Mouse (Mus musculus) limb, embryonic 10.5 days (tissue): ENCODE measurements at regions not wholly inside any gene's neighbourhood (a gene's known extent, or its start where the extent isn't known, plus 50 kb on each side); places are given as distances from the start of the nearest gene placed in this dataset.
"Not testable (repeated sequence)": the region's sequence is repeated elsewhere in the genome, so short reads cannot be mapped to it uniquely, and the experiment has no call there.

ENCODE experiments used
- DNase-seq: peaks from one replicate; pipeline ENCODE4 v3.0.0-alpha.2; 2017; ENCODE audit warnings: low spot score
- H3K27ac ChIP-seq: fragments of 300-500 bp; sonication (generic); 2 replicates; pipeline ENCODE4 v1.5.1; 2016; ENCODE audit warnings: mild to moderate bottlenecking
- H3K27me3 ChIP-seq: fragments of 300-500 bp; sonication (generic); 2 replicates; pipeline ENCODE4 v1.6.1; 2016; ENCODE audit warnings: low read depth, mild to moderate bottlenecking; ENCODE audit not compliant: poor library complexity, severe bottlenecking
- H3K36me3 ChIP-seq: fragments of 300-500 bp; sonication (generic); 2 replicates; pipeline ENCODE4 v1.6.1; 2016; ENCODE audit warnings: mild to moderate bottlenecking, moderate library complexity
- H3K4me1 ChIP-seq: fragments of 300-500 bp; sonication (generic); 2 replicates; pipeline ENCODE4 v1.6.1; 2016
- H3K4me3 ChIP-seq: fragments of 300-500 bp; sonication (generic); 2 replicates; pipeline ENCODE4 v1.5.1; 2016; ENCODE audit warnings: mild to moderate bottlenecking, moderate library complexity
- H3K9me3 ChIP-seq: fragments of 300-500 bp; sonication (generic); replicated peaks from 2 replicates; pipeline ENCODE4 v1.6.1; 2016; ENCODE audit warnings: mild to moderate bottlenecking
- WGBS: fragments of 180-500 bp; shearing (Covaris S2); methylation state at CpG from one replicate; pipeline ENCODE4 v1.1.7; 2016; 5-methylcytosine and 5-hydroxymethylcytosine counted together

GRCm38 (mm10) chr5:22433512-22433911 is 89.0 kb upstream of the Reln start:
- WGBS = 79% methylated on average over 1 of the region's 1 CpGs
- DNase-seq = no peak
- H3K4me1 ChIP-seq = no peaks in the 10 kb centered on the region

GRCm38 (mm10) chr5:22431721-22432120 is 87.2 kb upstream of the Reln start:
- no peaks in the 10 kb centered on the region for H3K4me1 ChIP-seq
- no peak overlapping the region for H3K27ac ChIP-seq
- H3K4me3 ChIP-seq = no peak overlapping the region
- no peak for DNase-seq
- no peaks in the 10 kb centered on the region for H3K36me3 ChIP-seq
- H3K27me3 ChIP-seq = no peaks in the 10 kb centered on the region
- H3K9me3 ChIP-seq = no peaks in the 10 kb centered on the region
- 95% methylated on average over 10 of the region's 10 CpGs for WGBS

More at GRCm38 (mm10) chr5:22433512-22433911, 89.0 kb upstream of the Reln start:
- Histone ChIP-seq H3K36me3 (no peaks in the 10 kb centered on the region), H3K4me3 (no peak overlapping the region), H3K27me3 (no peaks in the 10 kb centered on the region), H3K9me3 (no peaks in the 10 kb centered on the region), H3K27ac (no peak overlapping the region)

- WGBS = 92% methylated on average over 4 of the region's 4 CpGs
- not testable (repeated sequence) for H3K9me3 ChIP-seq, H3K27me3 ChIP-seq, H3K27ac ChIP-seq, H3K36me3 ChIP-seq, H3K4me1 ChIP-seq, DNase-seq, H3K4me3 ChIP-seq
Observed at GRCm38 (mm10) chr5:22425706-22426417, 81.4 kb upstream of the Reln start.

- H3K4me1 ChIP-seq = no peaks in the 10 kb centered on the region
- no peak for DNase-seq
- H3K36me3 ChIP-seq = no peaks in the 10 kb centered on the region
- no peaks in the 10 kb centered on the region for H3K9me3 ChIP-seq
- WGBS = 94% methylated on average over 3 of the region's 3 CpGs
- H3K27me3 ChIP-seq = no peaks in the 10 kb centered on the region
- H3K27ac ChIP-seq = no peak overlapping the region
- H3K4me3 ChIP-seq = no peak overlapping the region
Observed at GRCm38 (mm10) chr5:22415957-22416356, 71.5 kb upstream of the Reln start.

GRCm38 (mm10) chr5:22399134-22399533 is 54.6 kb upstream of the Reln start:
- Histone ChIP-seq H3K36me3 (no peaks in the 10 kb centered on the region), H3K4me1 (no peaks in the 10 kb centered on the region), H3K4me3 (no peak overlapping the region), H3K27ac (no peak overlapping the region), H3K27me3 (no peaks in the 10 kb centered on the region), H3K9me3 (no peaks in the 10 kb centered on the region)
- 80% methylated on average over 2 of the region's 2 CpGs for WGBS
- DNase-seq = peak; percentile 37
